Mouse (Mus musculus) kidney, adult 18-20 months (tissue): ENCODE data around the gene Pdia2.
"Not testable (repeated sequence)": the region's sequence is repeated elsewhere in the genome, so short reads cannot be mapped to it uniquely, and the experiment has no call there.

ENCODE experiments used
- DNase-seq: peaks from one replicate; pipeline ENCODE4 v3.0.0; 2021

Pdia2 gene

GRCm38 (mm10) chr17:26200831-26201705 is 2.2 kb upstream of the Pdia2 start:
- no peak for DNase-seq

- peak; percentile 56 for DNase-seq
These were observed 6.3 kb downstream of the Pdia2 start for GRCm38 (mm10) chr17:26192481-26193190.

GRCm38 (mm10) chr17:26191486-26191885 is 7.4 kb downstream of the Pdia2 start:
- not testable (repeated sequence) for DNase-seq

GRCm38 (mm10) chr17:26188091-26188805 is 10.6 kb downstream of the Pdia2 start:
- no peak for DNase-seq

GRCm38 (mm10) chr17:26187592-26187991 is 11.3 kb downstream of the Pdia2 start:
- DNase-seq = no peak

GRCm38 (mm10) chr17:26181179-26181578 is 17.7 kb downstream of the Pdia2 start:
- no peak for DNase-seq

GRCm38 (mm10) chr17:26178611-26179010 is 20.3 kb downstream of the Pdia2 start:
- no peak for DNase-seq

GRCm38 (mm10) chr17:26175248-26175647 is 23.6 kb downstream of the Pdia2 start:
- DNase-seq = not testable (repeated sequence)

GRCm38 (mm10) chr17:26168039-26168438 is 30.8 kb downstream of the Pdia2 start:
- no peak for DNase-seq

- DNase-seq = no peak
These were observed 36.2 kb downstream of the Pdia2 start for GRCm38 (mm10) chr17:26162736-26163135.

GRCm38 (mm10) chr17:26151886-26152630 is 46.8 kb downstream of the Pdia2 start:
- no peak for DNase-seq

- DNase-seq = no peak
These were observed 49.8 kb downstream of the Pdia2 start for GRCm38 (mm10) chr17:26149056-26149455.
